Mouse (Mus musculus): Measurements from ENCODE around the gene Fgfr2. TPM values are rescaled to one million over a fixed set of nuclear protein-coding genes. Genes with fewer than 3 reads are reported as not detected.
A peak's percentile ranks its signal among the peaks of the same experiment; 100 is the strongest.

The Fgfr2 gene
- polyA plus RNA-seq, 1 experiment from 2014 or later, result 11.2 TPM

GRCm38 (mm10) chr7:130628601-130629000 lies 2494.5 kb downstream of the Fgfr2 start:
- whole genome bisulfite sequencing (ENCODE audit: insufficient replicate concordance), result 52% methylated on average over 1 of the region's 1 CpGs
- Histone ChIP-seq H3K4me1 (ENCODE audit: insufficient read depth) (peaks cover 11% of the 10 kb centered on the region), H3K36me3 (replicated peaks; ENCODE audit: insufficient read depth, low read length) (no peaks in the 10 kb centered on the region), H3K27ac (ENCODE audit: low read depth) (no peak overlapping the region), H3K4me3 (ENCODE audit: low read depth, low read length) (no peak overlapping the region), H3K9ac (replicated peaks) (no peak overlapping the region), H3K9me3 (ENCODE audit: low read length) (no peaks in the 10 kb centered on the region), H3K4me2 (ENCODE audit: low read depth, low read length) (no peak overlapping the region), H3K27me3 (ENCODE audit: insufficient read depth, low read length) (no peaks in the 10 kb centered on the region)
- TF ChIP-seq EP300 (IDR thresholded peaks at IDR 0.05; ENCODE audit: low read depth) (no peak), CTCF (IDR thresholded peaks at IDR 0.05; ENCODE audit: low read depth) (no peak)
- no peak for DNase-seq
- ATAC-seq, result no peak

DNA sequence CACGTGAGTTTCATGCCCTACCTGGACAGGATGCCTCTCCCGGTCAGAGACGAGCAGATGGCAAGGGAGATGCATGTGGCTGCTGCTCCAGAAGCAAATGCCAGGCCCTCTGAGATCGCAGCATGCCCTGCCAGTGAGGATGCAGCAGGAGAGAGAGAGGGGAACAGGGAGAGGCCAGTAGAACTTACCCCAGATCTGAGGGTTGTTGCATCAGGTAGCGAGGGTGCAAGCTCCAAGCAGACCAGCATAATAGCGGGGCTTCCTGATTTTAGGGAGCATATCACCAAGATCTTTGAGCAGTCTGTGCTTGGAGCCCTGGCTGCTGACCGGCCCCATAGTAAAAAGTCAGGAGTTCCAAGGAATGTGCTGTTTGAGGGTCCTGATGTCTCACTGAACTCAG lies 2497.8 kb downstream of the Fgfr2 start:
- 77% methylated on average over 7 of the region's 7 CpGs for WGBS (ENCODE audit: insufficient replicate concordance)
- TF ChIP-seq CTCF (IDR thresholded peaks at IDR 0.05; ENCODE audit: low read depth) (no peak), EP300 (IDR thresholded peaks at IDR 0.05; ENCODE audit: low read depth) (no peak)
- H3K9me3 ChIP-seq (ENCODE audit: low read length), result no peaks in the 10 kb centered on the region
- H3K27me3 ChIP-seq (ENCODE audit: insufficient read depth, low read length), result no peaks in the 10 kb centered on the region
- no peak for ATAC-seq
- DNase-seq, result no peak
- H3K27ac ChIP-seq (ENCODE audit: low read depth), result no peak overlapping the region
- no peaks in the 10 kb centered on the region for H3K4me1 ChIP-seq (ENCODE audit: insufficient read depth)
- no peaks in the 10 kb centered on the region; the same call in 1 of the 2 replicates for H3K36me3 ChIP-seq (replicated peaks; ENCODE audit: insufficient read depth, low read length)
- no peak overlapping the region for H3K9ac ChIP-seq (replicated peaks)
- H3K4me2 ChIP-seq (ENCODE audit: low read depth, low read length), result 0 out of 2 replicates have a peak overlapping the region, but pooled peaks have one; percentile 9
- H3K4me3 ChIP-seq (ENCODE audit: low read depth, low read length), result no peak overlapping the region

DNA sequence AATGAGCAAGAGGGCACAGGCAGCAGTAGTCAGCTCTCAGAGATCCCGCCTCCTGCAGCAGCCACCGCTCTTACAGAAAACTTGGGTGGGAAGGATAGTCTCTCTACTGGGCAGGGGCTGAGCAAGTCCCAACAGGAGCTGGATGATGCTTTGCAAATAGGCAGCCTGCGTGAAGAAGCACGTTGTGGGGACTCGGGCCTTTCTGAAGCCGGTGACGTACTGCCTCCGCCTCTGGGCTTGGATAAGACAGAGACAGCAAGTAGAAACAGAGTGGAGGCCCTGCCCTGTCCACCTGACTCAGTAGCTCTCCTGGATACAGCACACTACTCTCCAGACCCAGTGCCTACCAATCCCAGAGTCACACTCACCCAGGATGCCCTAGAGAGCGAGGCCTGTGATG lies 2498.9 kb downstream of the Fgfr2 start:
- no peak overlapping the region for H3K9ac ChIP-seq (replicated peaks)
- no peak overlapping the region for H3K4me3 ChIP-seq (ENCODE audit: low read depth, low read length)
- H3K4me1 ChIP-seq (ENCODE audit: insufficient read depth), result no peaks in the 10 kb centered on the region
- no peak for ATAC-seq
- H3K9me3 ChIP-seq (ENCODE audit: low read length), result no peaks in the 10 kb centered on the region
- TF ChIP-seq CTCF (IDR thresholded peaks at IDR 0.05; ENCODE audit: low read depth) (no peak), EP300 (IDR thresholded peaks at IDR 0.05; ENCODE audit: low read depth) (no peak)
- H3K27ac ChIP-seq (ENCODE audit: low read depth), result no peak overlapping the region
- H3K27me3 ChIP-seq (ENCODE audit: insufficient read depth, low read length), result no peaks in the 10 kb centered on the region
- DNase-seq, result no peak
- H3K36me3 ChIP-seq (replicated peaks; ENCODE audit: insufficient read depth, low read length), result no peaks in the 10 kb centered on the region; the same call in 1 of the 2 replicates
- 85% methylated on average over 9 of the region's 9 CpGs for WGBS (ENCODE audit: insufficient replicate concordance)
- H3K4me2 ChIP-seq (ENCODE audit: low read depth, low read length), result no peak overlapping the region

DNA sequence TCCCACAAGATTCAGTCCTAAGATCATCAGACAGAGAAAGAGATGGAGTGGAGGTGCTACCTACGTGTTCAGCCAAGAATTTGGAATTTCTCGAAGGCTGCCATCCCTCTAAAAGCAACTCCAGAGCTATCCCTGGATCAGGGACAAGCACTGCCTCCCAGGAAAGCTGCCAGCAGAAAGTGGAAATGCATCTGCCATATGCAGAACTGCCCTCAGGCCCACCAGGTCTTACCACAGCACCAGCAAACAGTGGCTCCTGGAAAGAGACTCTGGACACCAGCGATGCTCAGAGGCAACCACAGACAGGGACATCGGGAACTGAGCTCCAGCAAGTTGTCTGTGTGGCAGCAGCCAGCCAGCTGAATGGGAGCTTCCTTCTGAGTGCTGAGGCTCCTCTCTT lies 2500.8 kb downstream of the Fgfr2 start:
- H3K4me3 ChIP-seq (ENCODE audit: low read depth, low read length), result no peak overlapping the region
- no peaks in the 10 kb centered on the region for H3K27me3 ChIP-seq (ENCODE audit: insufficient read depth, low read length)
- H3K27ac ChIP-seq (ENCODE audit: low read depth), result no peak overlapping the region
- no peak overlapping the region for H3K9ac ChIP-seq (replicated peaks)
- ATAC-seq, result no peak
- WGBS (ENCODE audit: insufficient replicate concordance), result 73% methylated on average over 4 of the region's 4 CpGs
- TF ChIP-seq EP300 (IDR thresholded peaks at IDR 0.05; ENCODE audit: low read depth) (no peak), CTCF (IDR thresholded peaks at IDR 0.05; ENCODE audit: low read depth) (no peak)
- H3K4me2 ChIP-seq (ENCODE audit: low read depth, low read length), result no peak overlapping the region
- H3K36me3 ChIP-seq (replicated peaks; ENCODE audit: insufficient read depth, low read length), result no peaks in the 10 kb centered on the region; the same call in 1 of the 2 replicates
- no peaks in the 10 kb centered on the region for H3K9me3 ChIP-seq (ENCODE audit: low read length)
- DNase-seq, result no peak
- H3K4me1 ChIP-seq (ENCODE audit: insufficient read depth), result no peaks in the 10 kb centered on the region

GRCm38 (mm10) chr7:130621953-130622352 lies 2501.2 kb downstream of the Fgfr2 start:
- TF ChIP-seq EP300 (IDR thresholded peaks at IDR 0.05; ENCODE audit: low read depth) (no peak), CTCF (IDR thresholded peaks at IDR 0.05; ENCODE audit: low read depth) (no peak)
- ATAC-seq, result no peak

DNA sequence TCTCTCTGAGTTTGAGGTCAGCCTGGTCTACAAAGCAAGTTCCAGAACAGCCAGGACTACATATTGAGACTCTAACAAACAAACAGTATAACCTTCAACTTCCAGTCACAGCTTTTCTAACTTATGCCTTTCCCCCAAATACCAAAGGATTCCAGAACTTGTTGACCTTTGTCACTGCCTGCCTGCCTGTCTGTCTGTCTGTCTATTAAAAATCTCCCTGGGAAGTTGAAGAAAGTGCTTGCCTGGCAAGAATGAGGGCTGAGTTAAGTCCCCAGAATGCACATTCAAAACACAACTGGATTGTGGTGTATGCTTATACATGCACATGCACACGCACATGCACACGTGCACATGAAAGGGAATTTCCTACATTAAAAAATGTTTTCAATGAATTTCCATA lies 2502.1 kb downstream of the Fgfr2 start:
- H3K9me3 ChIP-seq (ENCODE audit: low read length), result no peaks in the 10 kb centered on the region
- ATAC-seq, result no peak
- H3K4me2 ChIP-seq (ENCODE audit: low read depth, low read length), result no peak overlapping the region
- H3K27me3 ChIP-seq (ENCODE audit: insufficient read depth, low read length), result no peaks in the 10 kb centered on the region
- H3K4me1 ChIP-seq (ENCODE audit: insufficient read depth), result no peaks in the 10 kb centered on the region
- H3K4me3 ChIP-seq (ENCODE audit: low read depth, low read length), result no peak overlapping the region
- no peak for DNase-seq
- H3K9ac ChIP-seq (replicated peaks), result no peak overlapping the region
- 68% methylated on average over 2 of the region's 2 CpGs for WGBS (ENCODE audit: insufficient replicate concordance)
- H3K27ac ChIP-seq (ENCODE audit: low read depth), result no peak overlapping the region
- no peak for TF ChIP-seq EP300 (IDR thresholded peaks at IDR 0.05; ENCODE audit: low read depth)
- no peak for TF ChIP-seq CTCF (IDR thresholded peaks at IDR 0.05; ENCODE audit: low read depth)
- H3K36me3 ChIP-seq (replicated peaks; ENCODE audit: insufficient read depth, low read length), result no peaks in the 10 kb centered on the region; the same call in 1 of the 2 replicates

More at GRCm38 (mm10) chr7:130621953-130622352, 2501.2 kb downstream of the Fgfr2 start:
- H3K4me3 ChIP-seq (ENCODE audit: low read depth, low read length), result no peak overlapping the region
- no peak overlapping the region for H3K4me2 ChIP-seq (ENCODE audit: low read depth, low read length)
- no peak overlapping the region for H3K27ac ChIP-seq (ENCODE audit: low read depth)
- no peak overlapping the region for H3K9ac ChIP-seq (replicated peaks)
- no peak for DNase-seq
- 48% methylated on average over 3 of the region's 3 CpGs for WGBS (ENCODE audit: insufficient replicate concordance)
- no peaks in the 10 kb centered on the region; the same call in 1 of the 2 replicates for H3K36me3 ChIP-seq (replicated peaks; ENCODE audit: insufficient read depth, low read length)
- H3K9me3 ChIP-seq (ENCODE audit: low read length), result no peaks in the 10 kb centered on the region
- no peaks in the 10 kb centered on the region for H3K4me1 ChIP-seq (ENCODE audit: insufficient read depth)
- H3K27me3 ChIP-seq (ENCODE audit: insufficient read depth, low read length), result no peaks in the 10 kb centered on the region

DNA sequence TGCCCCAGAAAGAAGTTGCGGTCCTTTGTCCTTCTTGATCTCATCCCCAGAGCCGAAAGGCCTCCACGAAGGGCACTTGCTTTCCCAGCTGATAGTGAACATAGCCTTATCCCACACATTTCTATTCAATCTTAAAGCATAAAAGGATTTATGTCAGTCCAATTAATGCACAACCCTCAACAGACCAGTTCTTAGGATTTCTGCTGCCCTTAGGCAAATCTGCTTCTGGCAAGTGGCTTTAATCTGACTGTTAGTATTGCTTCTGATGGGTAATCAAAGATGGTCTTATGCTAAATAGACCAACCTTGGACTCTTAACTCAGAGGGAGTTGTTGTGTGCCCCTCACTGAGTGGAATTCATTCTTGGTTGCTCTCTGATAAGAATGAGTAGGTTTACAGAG lies 2505.6 kb downstream of the Fgfr2 start:
- H3K27me3 ChIP-seq (ENCODE audit: insufficient read depth, low read length), result no peaks in the 10 kb centered on the region
- H3K4me1 ChIP-seq (ENCODE audit: insufficient read depth), result no peaks in the 10 kb centered on the region
- H3K27ac ChIP-seq (ENCODE audit: low read depth), result no peak overlapping the region
- H3K4me2 ChIP-seq (ENCODE audit: low read depth, low read length), result no peak overlapping the region
- H3K9me3 ChIP-seq (ENCODE audit: low read length), result no peaks in the 10 kb centered on the region
- TF ChIP-seq CTCF (IDR thresholded peaks at IDR 0.05; ENCODE audit: low read depth) (no peak), EP300 (IDR thresholded peaks at IDR 0.05; ENCODE audit: low read depth) (no peak)
- 87% methylated on average over 3 of the region's 3 CpGs for WGBS (ENCODE audit: insufficient replicate concordance)
- no peak overlapping the region for H3K9ac ChIP-seq (replicated peaks)
- ATAC-seq (no peak), DNase-seq (no peak)
- no peaks in the 10 kb centered on the region for H3K36me3 ChIP-seq (replicated peaks; ENCODE audit: insufficient read depth, low read length)
- H3K4me3 ChIP-seq (ENCODE audit: low read depth, low read length), result no peak overlapping the region

Data from liver, postnatal 0 days (tissue).